Mouse (Mus musculus) midbrain, embryonic 15.5 days (tissue): Measurements from ENCODE around the gene Chkb. TPM values are rescaled to one million over a fixed set of nuclear protein-coding genes. Genes with fewer than 3 reads are reported as not detected.
"Not testable (repeated sequence)": the region's sequence is repeated elsewhere in the genome, so short reads cannot be mapped to it uniquely, and the experiment has no call there.

Experiments used
- ATAC-seq: fragments of 200-750 bp; cut with Nextera tagmentation; replicated peaks from 2 replicates; pipeline ENCODE4 v1.8.0; 2017; ENCODE audit warnings: moderate TSS enrichment
- H3K27ac ChIP-seq: fragments of 300-500 bp; sonication (generic); 2 replicates; pipeline ENCODE4 v1.5.1; 2015; ENCODE audit warnings: mild to moderate bottlenecking, inconsistent platforms
- H3K27me3 ChIP-seq: fragments of 300-500 bp; sonication (generic); replicated peaks from 2 replicates; pipeline ENCODE4 v1.6.1; 2015; ENCODE audit warnings: inconsistent platforms
- H3K36me3 ChIP-seq: fragments of 300-500 bp; sonication (generic); replicated peaks from 2 replicates; pipeline ENCODE4 v1.6.1; 2015; ENCODE audit warnings: inconsistent platforms
- H3K4me1 ChIP-seq: fragments of 300-500 bp; sonication (generic); 2 replicates; pipeline ENCODE4 v1.6.1; 2015; ENCODE audit warnings: inconsistent platforms
- H3K4me2 ChIP-seq: fragments of 300-500 bp; sonication (generic); 2 replicates; pipeline ENCODE4 v1.6.1; 2015; ENCODE audit warnings: inconsistent platforms, mild to moderate bottlenecking, moderate library complexity
- H3K4me3 ChIP-seq: fragments of 300-500 bp; sonication (generic); 2 replicates; pipeline ENCODE4 v1.5.1; 2015; ENCODE audit warnings: mild to moderate bottlenecking, inconsistent platforms
- H3K9ac ChIP-seq: fragments of 300-500 bp; sonication (generic); 2 replicates; pipeline ENCODE4 v1.6.1; 2015; ENCODE audit warnings: mild to moderate bottlenecking, inconsistent platforms
- H3K9me3 ChIP-seq: fragments of 300-500 bp; sonication (generic); 2 replicates; pipeline ENCODE4 v1.6.1; 2016; ENCODE audit warnings: inconsistent platforms
- WGBS: fragments of 180-500 bp; shearing (Covaris S2); methylation state at CpG from one replicate; pipeline ENCODE4 v1.1.7; 2015; ENCODE audit warnings: mixed read lengths; 5-methylcytosine and 5-hydroxymethylcytosine counted together
- polyA plus RNA-seq: library from polyadenylated mRNA; unstranded; fragments of >200 nt; fragmentation: Nextera tagmentation; extraction: Ambion mirVana; gene quantifications from 2 replicates; pipeline ENCODE4 v1.2.1, GENCODE M21; 2015

Gene Chkb
- polyA plus RNA-seq, 1 experiment from 2014 or later, result 92.3 TPM

DNA sequence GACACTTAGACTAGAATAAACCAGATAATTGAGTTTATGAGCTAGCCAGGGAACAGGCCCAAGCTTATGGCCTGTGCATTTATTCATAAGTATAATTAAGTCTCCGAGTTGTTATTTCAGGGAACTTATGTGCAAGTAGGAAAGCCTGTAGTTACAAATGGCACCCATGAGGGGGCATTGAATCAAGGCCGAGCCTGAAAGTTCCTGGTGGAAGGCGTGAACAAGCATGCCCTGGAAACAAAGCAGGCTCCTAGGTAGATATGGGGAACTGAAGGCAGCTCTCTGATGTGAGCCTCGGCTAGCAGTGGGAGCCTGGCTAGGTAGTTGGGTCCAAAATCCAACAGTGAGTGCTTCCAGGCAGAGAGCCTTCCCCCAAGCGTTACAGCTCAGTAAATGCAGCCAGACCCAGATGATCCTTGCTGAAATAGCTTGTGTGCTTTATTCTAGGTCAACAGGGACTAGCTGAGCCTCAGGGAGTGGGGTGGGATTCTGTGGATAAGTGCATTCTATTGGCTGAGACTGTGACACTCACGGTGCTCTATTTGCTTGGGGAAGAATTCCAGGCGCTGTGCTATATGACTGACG is 12.9 kb upstream of the Chkb start:
- Histone ChIP-seq H3K36me3 (no peaks in the 10 kb centered on the region), H3K9ac (no peak overlapping the region), H3K4me2 (no peak overlapping the region), H3K4me1 (no peaks in the 10 kb centered on the region), H3K9me3 (no peaks in the 10 kb centered on the region), H3K27ac (no peak overlapping the region), H3K27me3 (no peaks in the 10 kb centered on the region), H3K4me3 (no peak overlapping the region)
- no peak for ATAC-seq
- 44% methylated on average over 8 of the region's 8 CpGs for WGBS

DNA sequence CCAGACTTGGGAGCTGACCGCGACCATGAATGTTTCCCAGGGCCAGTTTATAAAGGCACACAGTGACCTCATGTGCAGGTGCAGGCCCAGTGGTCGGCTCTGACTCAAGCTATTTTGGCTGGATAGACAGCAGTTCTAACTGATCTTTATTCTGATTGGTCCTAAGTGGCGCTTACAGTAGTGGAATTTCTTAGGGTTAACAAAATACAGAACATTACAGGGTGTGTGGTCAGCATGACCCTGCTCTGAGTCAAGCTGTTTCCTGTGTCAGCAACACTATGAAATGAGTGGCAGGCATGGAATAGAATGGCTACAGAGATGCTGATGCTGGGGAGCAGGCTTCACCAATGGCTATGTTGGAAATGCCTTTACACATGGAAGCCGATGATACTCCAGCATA is 6.2 kb upstream of the Chkb start:
- no peaks in the 10 kb centered on the region for H3K36me3 ChIP-seq
- H3K4me3 ChIP-seq, result no peak overlapping the region
- WGBS, result 85% methylated on average over 5 of the region's 5 CpGs
- no peak overlapping the region for H3K4me2 ChIP-seq
- no peak overlapping the region for H3K9ac ChIP-seq
- no peak overlapping the region for H3K27ac ChIP-seq
- no peaks in the 10 kb centered on the region for H3K27me3 ChIP-seq
- ATAC-seq, result no peak
- H3K4me1 ChIP-seq, result peaks cover 7% of the 10 kb centered on the region; the same call in 1 of the 2 replicates
- H3K9me3 ChIP-seq, result no peaks in the 10 kb centered on the region

DNA sequence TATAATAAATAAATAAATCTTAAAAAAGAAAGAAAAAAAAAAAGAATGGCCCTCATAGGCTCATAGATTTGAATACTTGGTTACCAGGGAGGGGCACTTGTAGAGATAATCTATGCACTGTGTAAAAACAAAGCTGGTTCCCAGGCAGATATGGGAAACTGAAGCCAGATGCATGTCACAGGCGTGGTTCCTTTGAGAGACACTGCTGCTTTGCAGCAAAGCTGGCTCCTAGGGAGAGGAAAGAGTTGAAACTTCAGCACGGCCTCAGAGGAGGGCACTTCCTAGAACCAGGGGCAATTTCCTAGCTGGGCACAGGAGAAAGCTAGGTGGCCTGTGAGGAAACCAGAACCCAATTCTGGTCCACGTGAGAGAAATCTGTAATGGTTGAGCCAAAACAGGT is 4.4 kb upstream of the Chkb start:
- ATAC-seq, result no peak
- Histone ChIP-seq H3K4me3 (no peak overlapping the region), H3K27ac (no peak overlapping the region), H3K4me2 (no peak overlapping the region), H3K36me3 (no peaks in the 10 kb centered on the region), H3K9me3 (no peaks in the 10 kb centered on the region), H3K9ac (no peak overlapping the region), H3K27me3 (no peaks in the 10 kb centered on the region), H3K4me1 (peaks cover 11% of the 10 kb centered on the region)
- 76% methylated on average over 3 of the region's 3 CpGs for WGBS

DNA sequence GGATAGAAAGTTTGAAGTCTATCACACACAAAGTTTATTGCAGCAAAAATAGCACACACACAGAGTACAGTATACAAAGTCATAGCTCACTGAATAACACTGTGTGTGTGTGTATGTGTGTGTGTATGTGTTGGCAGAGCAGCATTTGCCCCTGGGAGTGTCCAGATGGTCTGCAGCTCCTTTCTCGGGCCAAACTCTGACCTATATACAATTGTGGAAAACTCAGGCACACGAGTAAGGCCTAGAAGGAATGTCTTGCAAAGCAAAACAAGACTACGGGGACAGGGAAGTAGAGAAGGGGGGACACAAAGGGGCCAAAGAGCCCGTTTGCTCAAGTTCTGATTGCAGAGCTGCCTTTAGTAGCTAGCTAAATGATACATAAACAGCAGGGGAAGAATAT is 3.2 kb upstream of the Chkb start:
- H3K9ac ChIP-seq, result no peak overlapping the region
- H3K4me2 ChIP-seq, result no peak overlapping the region
- H3K27me3 ChIP-seq, result no peaks in the 10 kb centered on the region
- H3K4me3 ChIP-seq, result no peak overlapping the region
- no peak for ATAC-seq
- H3K4me1 ChIP-seq, result peaks cover 21% of the 10 kb centered on the region
- 73% methylated on average over 4 of the region's 4 CpGs for WGBS
- no peaks in the 10 kb centered on the region for H3K9me3 ChIP-seq
- no peak overlapping the region for H3K27ac ChIP-seq
- H3K36me3 ChIP-seq, result no peaks in the 10 kb centered on the region

DNA sequence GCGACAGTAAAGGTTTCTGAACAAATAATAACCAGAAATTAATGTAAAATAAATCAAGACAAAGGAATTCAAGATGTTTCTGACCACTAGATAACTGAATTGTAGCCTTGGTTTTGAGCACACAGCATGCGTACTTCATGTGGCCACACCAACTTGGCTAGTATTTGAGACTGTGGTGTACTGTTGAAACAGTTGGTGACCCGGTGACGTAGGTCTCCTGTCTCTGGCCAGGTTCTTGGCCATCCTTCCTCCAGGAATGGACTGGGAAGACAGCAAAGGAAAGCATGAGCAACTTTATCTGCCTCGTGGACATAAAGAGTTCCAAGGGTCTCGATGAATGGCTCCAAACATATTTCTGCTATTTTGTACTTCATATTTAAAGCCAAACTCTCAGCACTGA is 2.1 kb upstream of the Chkb start:
- Histone ChIP-seq H3K36me3 (peaks cover 4% of the 10 kb centered on the region; the same call in 1 of the 2 replicates), H3K4me2 (no peak overlapping the region), H3K4me3 (no peak overlapping the region), H3K9me3 (no peaks in the 10 kb centered on the region), H3K27me3 (no peaks in the 10 kb centered on the region), H3K9ac (no peak overlapping the region), H3K4me1 (peaks cover 22% of the 10 kb centered on the region), H3K27ac (no peak overlapping the region)
- no peak for ATAC-seq
- WGBS, result 97% methylated on average over 6 of the region's 6 CpGs

DNA sequence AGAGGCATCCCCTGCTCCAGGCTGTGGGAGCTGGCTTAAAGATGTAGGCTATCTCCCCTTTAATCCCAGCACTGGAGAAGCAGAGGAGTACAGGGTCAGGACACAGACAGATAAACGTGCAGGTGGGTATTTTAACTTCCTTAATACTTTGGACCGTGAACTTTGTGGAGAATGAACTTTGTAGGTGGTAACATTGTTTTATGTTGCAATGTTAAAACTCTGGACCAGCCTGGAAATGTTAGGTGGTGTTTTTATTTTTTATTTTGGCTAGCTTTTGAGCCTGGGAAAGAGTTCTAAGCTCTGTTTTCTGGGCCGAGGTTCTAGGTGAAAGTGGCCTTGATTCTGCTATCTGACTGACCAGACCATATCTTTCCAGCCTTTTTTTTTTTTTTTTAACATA is 1.6 kb upstream of the Chkb start:
- no peak overlapping the region for H3K9ac ChIP-seq
- 90% methylated on average over 3 of the region's 3 CpGs for WGBS

DNA sequence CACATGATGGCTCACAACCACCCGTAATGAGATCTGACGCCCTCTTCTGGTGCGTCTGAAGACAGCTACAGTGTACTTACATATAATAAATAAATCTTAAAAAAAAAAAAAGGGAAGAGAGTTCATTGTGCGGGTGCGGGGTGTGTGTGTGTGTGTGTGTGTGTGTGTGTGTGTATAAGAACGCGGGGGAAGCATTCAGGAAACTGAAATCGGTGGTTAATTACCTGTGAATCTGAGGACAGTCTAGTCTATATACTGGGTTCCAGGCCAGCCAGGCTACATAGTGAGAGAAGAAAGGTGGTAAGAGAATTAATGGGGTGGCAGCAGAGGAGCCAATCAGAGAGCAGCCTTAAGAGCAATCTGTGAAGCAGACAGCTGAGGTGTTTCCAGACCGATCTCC is 1.1 kb upstream of the Chkb start:
- 78% methylated on average over 9 of the region's 9 CpGs for WGBS
- H3K9ac ChIP-seq, H3K9me3 ChIP-seq, ATAC-seq, H3K27me3 ChIP-seq, H3K27ac ChIP-seq, H3K4me3 ChIP-seq: not testable (repeated sequence)
- Histone ChIP-seq H3K36me3 (peaks cover 11% of the 10 kb centered on the region), H3K4me1 (peaks cover 22% of the 10 kb centered on the region), H3K4me2 (peak overlapping the region; percentile 97)

More for the DNA sequence above, 1.6 kb upstream of the Chkb start:
- Histone ChIP-seq H3K4me3 (no peak overlapping the region), H3K9me3 (no peaks in the 10 kb centered on the region), H3K4me2 (no peak overlapping the region), H3K36me3 (peaks cover 6% of the 10 kb centered on the region), H3K4me1 (peaks cover 22% of the 10 kb centered on the region), H3K27me3 (no peaks in the 10 kb centered on the region), H3K27ac (no peak overlapping the region)
- no peak for ATAC-seq

DNA sequence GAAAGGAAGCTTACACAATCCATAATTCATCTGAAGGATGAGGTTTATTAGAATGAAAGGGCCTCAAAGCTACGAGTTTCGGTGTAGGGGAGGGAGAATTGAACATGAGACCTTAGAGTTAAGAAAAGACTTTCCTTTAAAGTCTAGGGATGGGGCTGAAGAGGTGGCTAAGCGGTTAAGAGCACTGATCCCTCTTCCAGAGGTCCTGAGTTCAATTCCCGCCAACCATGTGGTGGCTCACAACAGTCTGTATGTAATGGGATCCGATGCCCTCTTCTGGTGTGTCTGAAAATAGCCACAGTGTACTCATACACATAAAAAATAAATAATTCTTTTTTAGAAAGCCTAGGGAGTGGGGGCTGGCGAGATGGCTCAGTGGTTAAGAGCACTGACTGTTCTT is 633 bp upstream of the Chkb start:
- peaks cover 22% of the 10 kb centered on the region for H3K4me1 ChIP-seq
- ATAC-seq, result no peak
- H3K9ac ChIP-seq, result peak overlapping the region; percentile 78
- peak overlapping the region; percentile 84 for H3K4me3 ChIP-seq
- H3K27ac ChIP-seq, result peak overlapping the region; percentile 97
- peaks cover 13% of the 10 kb centered on the region for H3K36me3 ChIP-seq
- no peaks in the 10 kb centered on the region for H3K27me3 ChIP-seq
- 49% methylated on average over 6 of the region's 6 CpGs for WGBS
- H3K4me2 ChIP-seq, result peak overlapping the region; percentile 97
- H3K9me3 ChIP-seq, result no peaks in the 10 kb centered on the region

DNA sequence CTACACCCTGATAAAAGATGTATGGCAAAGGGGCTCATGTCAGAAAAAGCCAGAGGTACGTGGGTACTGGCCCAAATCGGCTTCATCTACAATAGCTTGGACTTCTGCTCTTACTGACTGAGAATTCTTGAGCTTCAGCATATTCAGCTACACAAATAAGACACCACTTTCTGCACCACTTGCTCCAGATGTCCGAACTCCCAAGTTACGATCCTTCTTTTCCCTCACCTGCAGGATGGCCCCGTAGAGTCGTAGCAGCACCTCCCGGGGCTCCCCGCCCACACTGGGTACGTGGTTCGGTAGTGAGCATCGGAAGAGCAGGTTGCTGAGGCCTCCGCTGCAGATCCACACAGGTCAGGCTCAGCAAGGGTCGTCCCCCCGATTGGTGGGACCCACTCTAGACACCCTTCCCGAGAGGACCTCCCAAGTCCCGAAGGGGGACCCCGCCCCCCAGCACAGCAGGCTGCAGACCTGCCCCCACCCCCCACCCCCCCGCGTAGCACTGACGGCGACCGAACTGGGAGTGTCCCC is 822 bp downstream of the Chkb start:
- Histone ChIP-seq H3K4me3 (peak overlapping the region; percentile 84), H3K9me3 (no peaks in the 10 kb centered on the region), H3K27ac (peak overlapping the region; percentile 97), H3K36me3 (peaks cover 13% of the 10 kb centered on the region), H3K4me2 (peak overlapping the region; percentile 97), H3K9ac (peak overlapping the region; percentile 78), H3K4me1 (peaks cover 22% of the 10 kb centered on the region), H3K27me3 (no peaks in the 10 kb centered on the region)
- ATAC-seq, result peak; percentile 71
- WGBS, result 6% methylated on average over 22 of the region's 22 CpGs

DNA sequence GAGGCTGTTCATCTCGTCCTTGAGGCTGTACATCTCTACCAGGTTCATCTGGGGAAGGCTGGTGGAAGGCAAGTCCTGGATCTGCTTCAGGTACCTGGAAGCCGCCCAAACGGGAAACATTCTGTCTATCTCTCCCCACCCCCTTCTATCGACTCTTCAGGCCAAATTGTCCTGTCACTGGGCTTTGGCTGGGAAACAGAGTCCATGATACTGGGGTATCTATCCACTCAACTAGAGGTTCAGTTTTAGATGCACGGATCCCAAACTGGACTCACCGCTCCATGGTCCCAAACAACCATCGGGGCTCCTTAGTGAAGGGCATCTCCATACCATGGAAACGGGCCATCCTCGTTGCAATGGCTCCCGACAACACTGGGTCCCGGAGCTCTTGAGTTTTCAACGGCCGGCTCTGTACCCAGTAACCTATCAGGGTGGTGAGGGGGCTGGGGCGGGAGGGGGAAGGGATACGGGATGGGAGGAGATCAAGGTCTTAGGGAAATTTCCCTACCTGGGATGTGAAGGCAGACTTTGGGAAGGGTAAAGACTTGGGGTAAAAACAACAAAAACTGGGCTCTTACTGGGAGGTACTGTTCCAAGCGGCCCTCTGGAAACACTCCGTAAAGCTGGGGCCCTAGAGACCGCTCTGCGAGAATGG is 1.4 kb downstream of the Chkb start:
- Histone ChIP-seq H3K9ac (peak overlapping the region; percentile 78), H3K4me3 (peak overlapping the region; percentile 84), H3K27me3 (no peaks in the 10 kb centered on the region), H3K9me3 (no peaks in the 10 kb centered on the region), H3K4me1 (peaks cover 22% of the 10 kb centered on the region), H3K4me2 (peak overlapping the region; percentile 97), H3K27ac (no peak overlapping the region), H3K36me3 (peaks cover 13% of the 10 kb centered on the region)
- ATAC-seq, result no peak
- WGBS, result 80% methylated on average over 19 of the region's 19 CpGs

DNA sequence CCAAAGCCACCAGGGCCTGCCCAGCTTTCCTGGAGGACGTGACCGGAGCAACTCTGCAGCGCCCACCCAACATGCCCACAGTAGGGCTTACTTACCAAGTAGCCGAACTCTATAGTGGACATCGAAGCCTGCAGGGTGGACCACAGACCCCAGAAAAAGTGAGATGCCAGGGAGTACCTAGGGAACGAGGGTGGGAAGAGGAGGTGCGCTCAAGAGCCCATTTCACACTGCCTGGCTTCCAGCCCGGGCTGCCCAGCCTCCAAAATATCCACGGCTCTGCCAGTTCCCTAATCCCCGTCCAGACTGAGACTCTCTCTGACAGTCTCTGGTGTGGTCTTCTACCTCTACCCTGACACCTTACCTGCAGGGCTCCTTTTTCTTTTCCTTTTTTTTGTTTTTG is 3.0 kb downstream of the Chkb start:
- 91% methylated on average over 10 of the region's 10 CpGs for WGBS
- no peaks in the 10 kb centered on the region for H3K27me3 ChIP-seq
- H3K4me2 ChIP-seq, result no peak overlapping the region
- H3K9ac ChIP-seq, result no peak overlapping the region
- peaks cover 21% of the 10 kb centered on the region for H3K4me1 ChIP-seq
- peaks cover 17% of the 10 kb centered on the region for H3K36me3 ChIP-seq
- no peaks in the 10 kb centered on the region for H3K9me3 ChIP-seq
- no peak overlapping the region for H3K27ac ChIP-seq
- no peak for ATAC-seq
- H3K4me3 ChIP-seq, result no peak overlapping the region

DNA sequence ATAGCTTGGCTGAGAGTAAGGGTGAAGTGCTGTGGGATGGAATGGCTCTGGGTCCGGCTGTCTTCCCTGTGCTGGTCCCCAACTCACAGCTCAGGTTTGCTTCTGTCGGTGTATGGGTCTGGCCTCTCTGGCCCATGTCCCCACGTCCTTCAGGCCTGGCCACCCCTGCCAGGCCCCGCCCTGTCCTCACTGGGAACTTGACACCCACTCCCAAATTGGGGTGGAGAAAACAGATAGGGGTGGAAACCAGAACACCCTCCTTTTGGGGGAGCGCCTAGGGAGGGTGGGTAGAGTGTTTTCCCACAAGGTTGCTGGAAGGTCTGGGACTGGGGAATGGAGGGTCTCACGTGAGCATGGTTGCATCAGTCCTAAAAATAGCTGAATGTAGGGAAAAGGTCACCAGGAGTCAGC is 4.0 kb downstream of the Chkb start, which contains the start of gene Cpt1b:
Cpt1b (minus strand) TSS at position 153 of the 411 bp plus-strand sequence.
- no peak within 1 kb of the TSS for H3K9ac ChIP-seq
- peaks cover 18% of the 10 kb centered on the region for H3K36me3 ChIP-seq
- 47% methylated on average over 6 of the region's 6 CpGs for WGBS
- no peaks in the 10 kb centered on the region for H3K27me3 ChIP-seq
- H3K4me2 ChIP-seq, result no peak within 1 kb of the TSS
- H3K9me3 ChIP-seq, result no peaks in the 10 kb centered on the region
- peaks cover 15% of the 10 kb centered on the region for H3K4me1 ChIP-seq
- no peak within 1 kb of the TSS for H3K4me3 ChIP-seq
- H3K27ac ChIP-seq, result no peak within 1 kb of the TSS
- no peak for ATAC-seq

DNA sequence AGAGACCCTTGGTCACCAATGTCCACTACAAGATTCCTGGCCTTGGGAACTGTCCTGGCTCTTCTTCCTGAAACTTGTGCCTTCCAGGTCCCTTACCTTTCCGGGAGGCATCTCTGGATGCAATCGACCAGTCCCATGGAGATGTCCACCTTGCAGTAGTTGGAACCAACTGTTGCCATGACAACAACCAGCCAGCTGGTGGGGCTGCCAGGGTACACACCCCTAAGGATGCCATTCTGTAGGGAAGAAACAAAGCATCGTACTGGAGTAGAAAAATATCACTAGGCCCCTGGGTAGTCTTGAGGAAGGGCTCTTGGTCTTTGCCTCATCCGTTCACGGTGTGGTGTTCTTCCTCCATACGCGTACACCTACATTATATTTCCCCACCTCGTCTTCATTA is 5.1 kb downstream of the Chkb start:
- Histone ChIP-seq H3K4me2 (no peak overlapping the region), H3K36me3 (peaks cover 23% of the 10 kb centered on the region), H3K9ac (no peak overlapping the region), H3K4me1 (peaks cover 11% of the 10 kb centered on the region), H3K27me3 (no peaks in the 10 kb centered on the region), H3K4me3 (no peak overlapping the region), H3K27ac (no peak overlapping the region), H3K9me3 (no peaks in the 10 kb centered on the region)
- WGBS, result 84% methylated on average over 8 of the region's 8 CpGs
- ATAC-seq, result no peak
